Mouse (Mus musculus) small intestine, adult 2 months (tissue): ENCODE results near the gene Tbc1d14. TPM values are rescaled to one million over a fixed set of nuclear protein-coding genes. Genes with fewer than 3 reads are reported as not detected.

ENCODE experiments used
- H3K27ac ChIP-seq: fragments of 200-500 bp; 2 replicates; pipeline ENCODE4 v1.5.1; 2012; ENCODE audit warnings: low read depth, low read length, control low read depth, inconsistent platforms; ENCODE audit not compliant: insufficient read depth
- H3K27me3 ChIP-seq: fragments of 200-500 bp; 2 replicates; pipeline ENCODE4 v1.6.1; 2012; ENCODE audit warnings: mild to moderate bottlenecking, moderate library complexity, low read length, inconsistent platforms; ENCODE audit not compliant: control insufficient read depth, insufficient read depth
- H3K36me3 ChIP-seq: fragments of 200-500 bp; 2 replicates; pipeline ENCODE4 v1.6.1; 2012; ENCODE audit warnings: mild to moderate bottlenecking, low read length, control low read depth, inconsistent platforms; ENCODE audit not compliant: control insufficient read depth, insufficient read depth
- H3K4me1 ChIP-seq: fragments of 200-500 bp; 2 replicates; pipeline ENCODE4 v1.6.1; 2012; ENCODE audit warnings: low read length, inconsistent platforms, mixed read lengths; ENCODE audit not compliant: control insufficient read depth, insufficient read depth, insufficient read length
- H3K4me3 ChIP-seq: fragments of 200-500 bp; 2 replicates; pipeline ENCODE4 v1.5.1; 2012; ENCODE audit warnings: low read depth, mild to moderate bottlenecking, control low read depth, inconsistent platforms, low read length, moderate library complexity
- CTCF ChIP-seq: fragments of 200-500 bp; IDR thresholded peaks from 2 replicates; pipeline ENCODE4 v1.5.1; 2012; ENCODE audit warnings: low read depth, mild to moderate bottlenecking, control low read depth, inconsistent platforms, low read length, moderate library complexity, mixed read lengths; ENCODE audit not compliant: insufficient replicate concordance, insufficient read length; ENCODE audit errors: extremely low read depth
- POLR2A ChIP-seq: fragments of 200-500 bp; IDR thresholded peaks from 2 replicates; pipeline ENCODE4 v1.6.1; 2012; ENCODE audit warnings: low read depth, mild to moderate bottlenecking, control low read depth, inconsistent platforms, low read length, moderate library complexity
- WGBS: fragments of 180-500 bp; shearing (Covaris S2); methylation state at CpG from one replicate; pipeline ENCODE4 v1.1.7; 2018; 5-methylcytosine and 5-hydroxymethylcytosine counted together
- polyA plus RNA-seq: library from polyadenylated mRNA; depleted of rRNA; stranded (reverse); fragments of >200 nt; gene quantifications from 2 replicates; pipeline ENCODE4 v1.2.3, GENCODE M21; 2012

Gene Tbc1d14
- polyA plus RNA-seq, 1 experiment, result 21.7 TPM

DNA sequence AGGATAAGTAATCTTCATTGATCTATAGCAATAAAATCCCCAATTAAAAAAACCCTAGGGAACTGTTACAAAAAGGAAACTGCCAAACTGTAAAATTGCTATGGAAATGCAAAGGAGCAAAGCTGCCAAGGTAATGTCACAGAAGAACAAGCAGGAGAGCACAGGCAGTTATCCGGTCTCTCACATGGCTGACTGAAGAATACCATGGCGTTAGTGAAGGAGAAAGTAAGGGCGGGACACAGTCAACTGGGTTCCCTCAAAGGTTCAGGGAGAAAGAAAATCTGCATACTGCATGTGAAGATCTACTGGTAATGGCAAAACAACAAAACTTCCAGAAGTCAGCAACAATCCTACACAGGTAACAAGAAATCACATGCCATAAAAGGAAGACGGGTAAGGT, 36.8 kb downstream of the Tbc1d14 start:
- Histone ChIP-seq H3K27ac (no peak overlapping the region), H3K4me1 (peaks cover 33% of the 10 kb centered on the region), H3K4me3 (no peak overlapping the region), H3K36me3 (no peaks in the 10 kb centered on the region), H3K27me3 (no peaks in the 10 kb centered on the region)
- WGBS, result 53% methylated on average over 4 of the region's 4 CpGs
- TF ChIP-seq CTCF (no peak), POLR2A (no peak)

GRCm38 (mm10) chr5:36554496-36554895, 38.6 kb downstream of the Tbc1d14 start:
- H3K4me1 ChIP-seq, result peaks cover 28% of the 10 kb centered on the region
- no peaks in the 10 kb centered on the region for H3K27me3 ChIP-seq
- H3K36me3 ChIP-seq, result no peaks in the 10 kb centered on the region
- WGBS, result 55% methylated on average over 5 of the region's 5 CpGs
- peak overlapping the region; percentile 79 for H3K27ac ChIP-seq
- H3K4me3 ChIP-seq, result no peak overlapping the region
- no peak for TF ChIP-seq CTCF
- no peak for TF ChIP-seq POLR2A

GRCm38 (mm10) chr5:36553886-36554285, 39.2 kb downstream of the Tbc1d14 start:
- H3K4me1 ChIP-seq, result peaks cover 28% of the 10 kb centered on the region
- H3K27me3 ChIP-seq, result no peaks in the 10 kb centered on the region
- TF ChIP-seq CTCF, result no peak
- no peak for TF ChIP-seq POLR2A
- no peaks in the 10 kb centered on the region for H3K36me3 ChIP-seq
- WGBS, result 21% methylated on average over 4 of the region's 4 CpGs
- peak overlapping the region; percentile 79 for H3K27ac ChIP-seq
- H3K4me3 ChIP-seq, result no peak overlapping the region

DNA sequence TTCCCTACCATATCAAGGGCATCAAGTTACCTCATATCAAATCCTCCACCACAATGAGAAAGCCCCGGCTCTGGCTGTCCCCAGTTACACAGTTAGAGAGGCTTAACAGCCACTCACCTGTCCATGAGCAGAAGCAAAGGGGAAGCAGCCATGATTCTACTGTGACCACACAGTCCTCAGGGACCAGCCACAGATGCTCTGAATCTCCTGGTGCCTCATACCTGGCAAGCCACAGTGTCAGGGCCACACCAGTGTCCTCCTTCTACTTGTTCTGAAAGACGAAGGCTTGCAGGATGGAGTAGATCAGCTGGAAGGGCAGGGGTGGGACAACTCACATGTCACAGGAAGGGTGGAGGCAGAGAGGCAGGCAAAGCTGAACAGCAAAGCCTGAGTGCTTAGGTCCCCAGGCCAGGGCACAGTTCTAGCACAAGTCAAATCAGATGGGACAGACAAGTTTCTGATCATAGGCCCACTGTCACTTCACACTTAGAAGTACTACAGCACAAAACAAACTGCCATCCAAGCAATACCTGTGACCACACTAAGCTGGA, 39.9 kb downstream of the Tbc1d14 start:
- TF ChIP-seq CTCF, result no peak
- TF ChIP-seq POLR2A, result no peak
- Histone ChIP-seq H3K4me3 (no peak overlapping the region), H3K36me3 (no peaks in the 10 kb centered on the region), H3K27ac (peak overlapping the region; percentile 38; the same call in 1 of the 2 replicates), H3K27me3 (no peaks in the 10 kb centered on the region), H3K4me1 (peaks cover 28% of the 10 kb centered on the region)
- 64% methylated on average over 2 of the region's 2 CpGs for WGBS

DNA sequence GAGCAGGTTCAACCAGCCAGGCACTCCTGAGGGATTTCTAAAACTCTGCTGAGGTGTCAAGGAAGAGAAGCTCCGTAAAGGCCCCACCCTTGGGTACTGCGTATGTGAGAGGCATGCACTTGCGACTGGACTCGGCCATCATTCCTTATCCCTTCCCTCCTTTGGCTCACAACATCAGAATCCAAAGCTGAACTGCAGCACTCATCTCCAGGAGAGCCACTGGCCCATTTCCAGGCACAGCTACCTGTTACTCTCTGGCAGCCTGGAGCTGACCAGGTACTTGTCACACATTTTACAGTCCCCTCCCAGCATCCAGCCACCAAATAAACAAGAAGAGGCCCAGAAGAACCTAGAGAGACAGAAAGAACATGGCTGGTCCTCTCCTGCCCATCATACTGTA, 40.7 kb downstream of the Tbc1d14 start:
- Histone ChIP-seq H3K36me3 (no peaks in the 10 kb centered on the region; the same call in 1 of the 2 replicates), H3K4me1 (peaks cover 25% of the 10 kb centered on the region), H3K4me3 (no peak overlapping the region), H3K27me3 (no peaks in the 10 kb centered on the region), H3K27ac (no peak overlapping the region)
- 68% methylated on average over 4 of the region's 4 CpGs for WGBS
- TF ChIP-seq CTCF, result no peak
- TF ChIP-seq POLR2A, result no peak

GRCm38 (mm10) chr5:36549243-36549642, 43.8 kb downstream of the Tbc1d14 start:
- Histone ChIP-seq H3K27ac (no peak overlapping the region; the same call in 1 of the 2 replicates), H3K4me1 (peaks cover 16% of the 10 kb centered on the region), H3K27me3 (no peaks in the 10 kb centered on the region), H3K36me3 (no peaks in the 10 kb centered on the region; the same call in 1 of the 2 replicates), H3K4me3 (no peak overlapping the region)
- WGBS, result 54% methylated on average over 6 of the region's 6 CpGs
- TF ChIP-seq CTCF, result no peak
- TF ChIP-seq POLR2A, result no peak

DNA sequence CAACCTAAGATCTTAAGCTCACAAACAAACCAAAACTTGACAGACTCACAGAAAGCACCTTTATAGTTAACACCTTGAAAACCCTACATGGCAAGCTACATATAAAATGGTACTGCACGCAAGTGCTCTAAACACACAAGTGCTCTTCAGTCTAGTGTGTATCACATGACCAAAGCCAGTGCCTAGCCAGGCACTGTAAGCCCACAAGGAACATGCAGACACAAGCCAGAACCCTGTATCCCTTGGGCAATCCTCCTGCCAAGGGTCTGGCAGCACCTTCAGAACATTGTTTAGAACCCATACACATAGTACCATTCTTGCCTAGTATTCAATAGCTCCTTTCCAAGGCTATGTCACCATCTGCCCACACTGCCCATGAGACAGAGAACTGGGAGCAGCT, 48.3 kb downstream of the Tbc1d14 start:
- H3K27ac ChIP-seq, result no peak overlapping the region
- H3K4me3 ChIP-seq, result no peak overlapping the region
- TF ChIP-seq POLR2A (no peak), CTCF (no peak)
- H3K27me3 ChIP-seq, result no peaks in the 10 kb centered on the region
- H3K4me1 ChIP-seq, result peaks cover 8% of the 10 kb centered on the region; the same call in 1 of the 2 replicates
- 95% methylated on average over 1 of the region's 1 CpGs for WGBS
- peaks cover 2% of the 10 kb centered on the region; the same call in 1 of the 2 replicates for H3K36me3 ChIP-seq
